Mouse (Mus musculus) cerebellum, postnatal 25 days (tissue): ENCODE results near the gene Acacb.

Experiments used
- DNase-seq, 2 experiments: peaks; one replicate each; pipeline ENCODE4 v3.0.0; 2021; ENCODE audit warnings: mixed read lengths in 2 of 2

Acacb gene

DNA sequence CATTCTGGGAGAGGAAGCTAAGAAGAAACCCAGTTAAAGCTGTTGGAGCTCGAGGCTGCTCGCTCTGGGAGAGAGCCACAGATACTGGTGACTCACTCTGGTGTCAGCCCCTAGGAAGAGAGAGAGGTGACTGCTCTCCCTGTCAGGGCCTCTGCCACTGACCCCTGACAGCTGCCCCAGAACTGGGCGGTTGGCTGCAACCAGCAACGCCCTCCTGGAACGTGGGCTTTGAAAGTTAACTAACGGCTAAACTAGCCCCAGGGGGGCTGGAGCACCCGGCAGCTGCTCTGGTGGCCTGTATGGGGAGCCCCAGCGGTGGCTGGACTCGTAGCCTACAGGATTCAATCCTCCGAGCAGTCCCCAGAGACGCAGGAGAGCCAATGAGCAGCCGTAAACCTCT is 123.6 kb downstream of the Acacb start:
- no peak for DNase-seq

DNA sequence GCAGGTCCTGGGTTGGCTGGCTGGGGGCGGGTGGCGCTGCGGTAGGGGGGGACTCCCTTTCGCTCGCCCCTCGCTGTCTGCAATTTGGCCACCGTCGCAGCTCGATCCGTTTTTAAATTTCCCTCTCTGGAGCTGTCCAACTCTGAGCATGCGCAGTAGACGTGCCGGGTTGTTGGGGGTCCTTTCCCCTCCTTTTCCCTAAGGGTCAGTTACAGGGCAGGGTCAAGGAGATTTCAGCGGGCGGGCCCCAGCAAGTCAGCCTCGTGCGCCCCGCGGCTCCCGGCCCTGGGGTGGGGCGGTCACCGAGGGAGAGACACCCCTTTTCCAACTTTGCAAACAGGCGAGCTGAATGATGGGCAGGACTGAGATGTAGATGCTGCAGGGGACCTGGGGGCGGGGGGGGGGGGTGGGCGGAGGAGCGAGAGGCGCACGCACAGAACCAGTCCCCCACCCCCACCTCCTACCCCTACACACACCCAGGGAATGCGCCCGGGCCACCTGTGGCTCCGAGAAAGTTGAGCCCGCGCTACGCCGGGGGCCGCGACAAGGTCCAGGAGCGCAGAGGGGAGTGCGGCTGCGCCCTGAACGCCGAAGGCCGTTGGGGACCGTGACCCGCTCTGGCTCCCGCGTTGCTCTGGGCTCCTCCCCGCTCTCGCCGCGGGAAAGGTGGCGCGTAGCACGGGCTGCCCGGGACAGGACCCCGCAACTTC is 127.5 kb downstream of the Acacb start, which contains the start of gene Foxn4:
TSS of gene Foxn4 (minus strand) at position 115 of the 710 bp plus-strand sequence.
- no peak for DNase-seq

DNA sequence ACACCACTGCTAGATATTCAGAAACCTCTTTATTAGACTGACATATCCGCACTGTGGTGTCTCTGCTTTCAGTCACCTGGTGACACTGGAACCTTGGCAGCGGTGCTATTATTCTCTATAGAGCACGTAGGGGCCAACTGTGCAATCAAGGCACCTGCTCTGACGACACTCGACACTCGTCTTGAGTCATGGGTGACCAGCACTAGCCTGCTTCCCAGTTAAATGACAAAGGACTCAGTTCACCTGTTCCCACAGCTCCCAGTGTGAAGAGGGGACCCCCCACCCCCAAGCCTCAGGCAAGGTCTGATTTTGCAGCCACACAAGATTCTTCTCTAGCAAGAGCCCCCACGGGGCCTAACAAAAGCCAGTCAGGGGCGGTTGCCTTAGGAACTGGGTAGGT is 129.0 kb downstream of the Acacb start:
- no peak for DNase-seq

- no peak for DNase-seq
These were observed 129.7 kb downstream of the Acacb start for GRCm38 (mm10) chr5:114275991-114276390.

GRCm38 (mm10) chr5:114279382-114280143 is 133.2 kb downstream of the Acacb start:
- no peak for DNase-seq

- DNase-seq, result no peak
These were observed 136.0 kb downstream of the Acacb start for GRCm38 (mm10) chr5:114282346-114282745.

DNA sequence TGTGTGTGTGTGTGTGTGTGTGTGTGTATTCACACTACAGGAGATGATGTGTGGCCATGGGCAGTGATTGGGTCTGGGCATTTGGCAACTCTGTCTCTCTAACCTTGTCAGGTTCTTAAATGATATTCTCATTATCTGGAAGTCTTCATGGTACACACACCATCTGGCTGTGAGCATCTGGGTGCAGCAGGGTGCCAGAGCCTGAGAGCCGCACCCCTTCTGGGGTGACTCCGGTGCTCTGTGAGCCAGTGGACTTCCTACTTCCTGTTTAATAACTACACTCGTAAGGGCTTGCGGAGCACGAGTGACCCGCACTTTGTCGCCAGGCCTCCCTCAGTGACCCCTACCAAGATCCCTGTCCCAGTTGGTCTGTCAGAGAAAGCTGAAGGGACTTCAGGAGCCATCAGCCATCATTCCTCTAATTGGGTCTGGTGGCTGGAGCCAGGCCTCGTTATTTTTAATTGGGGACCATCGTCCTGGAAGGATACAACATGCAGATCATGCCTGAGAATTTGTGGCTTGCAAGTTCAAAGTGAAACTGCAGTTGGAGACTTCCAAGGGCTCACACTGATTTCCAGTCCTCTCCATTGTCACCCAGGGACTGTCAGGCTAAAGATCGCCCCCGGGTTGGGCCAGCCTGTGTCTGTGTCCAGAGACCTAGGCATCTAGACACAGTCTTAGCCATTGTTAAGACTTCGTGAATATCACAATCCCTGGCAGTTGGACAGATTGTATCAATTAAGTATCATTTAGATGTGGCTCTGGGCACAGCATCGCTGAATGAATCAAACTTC is 138.5 kb downstream of the Acacb start:
- no peak for DNase-seq

DNA sequence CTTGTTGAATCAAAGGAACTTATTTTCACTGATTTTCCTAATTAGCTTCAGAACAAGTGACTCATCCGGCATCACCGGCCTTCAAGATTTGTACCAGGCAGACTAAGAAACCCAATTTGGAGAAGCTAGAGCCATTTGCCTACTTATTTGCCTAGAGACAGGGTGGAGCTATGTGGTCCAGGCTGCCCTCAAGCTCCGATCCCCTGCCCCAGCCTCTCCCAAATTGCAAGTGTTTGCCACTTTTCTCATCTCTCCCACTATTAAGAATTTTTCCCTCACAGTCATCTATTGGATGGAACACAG is 139.0 kb downstream of the Acacb start:
- DNase-seq, result no peak

DNA sequence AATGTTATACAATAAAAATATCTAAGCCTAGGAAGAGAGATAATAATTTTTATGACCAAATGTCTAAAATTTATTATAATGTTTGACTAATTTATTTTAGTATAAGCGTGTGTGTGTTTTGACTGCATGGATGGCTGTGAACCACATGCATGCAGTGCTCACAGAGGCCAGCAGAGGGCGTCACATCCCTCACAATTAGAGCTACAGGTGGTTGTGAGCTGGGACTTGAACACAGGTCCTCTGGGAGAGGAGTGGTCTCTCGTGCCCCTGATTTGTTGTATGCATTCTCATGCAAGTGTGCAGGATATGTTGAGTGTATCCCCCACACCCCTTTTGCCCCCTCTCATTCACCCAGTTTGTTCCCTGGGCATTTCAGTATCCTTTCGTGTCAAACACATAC is 139.8 kb downstream of the Acacb start:
- DNase-seq, result no peak

DNA sequence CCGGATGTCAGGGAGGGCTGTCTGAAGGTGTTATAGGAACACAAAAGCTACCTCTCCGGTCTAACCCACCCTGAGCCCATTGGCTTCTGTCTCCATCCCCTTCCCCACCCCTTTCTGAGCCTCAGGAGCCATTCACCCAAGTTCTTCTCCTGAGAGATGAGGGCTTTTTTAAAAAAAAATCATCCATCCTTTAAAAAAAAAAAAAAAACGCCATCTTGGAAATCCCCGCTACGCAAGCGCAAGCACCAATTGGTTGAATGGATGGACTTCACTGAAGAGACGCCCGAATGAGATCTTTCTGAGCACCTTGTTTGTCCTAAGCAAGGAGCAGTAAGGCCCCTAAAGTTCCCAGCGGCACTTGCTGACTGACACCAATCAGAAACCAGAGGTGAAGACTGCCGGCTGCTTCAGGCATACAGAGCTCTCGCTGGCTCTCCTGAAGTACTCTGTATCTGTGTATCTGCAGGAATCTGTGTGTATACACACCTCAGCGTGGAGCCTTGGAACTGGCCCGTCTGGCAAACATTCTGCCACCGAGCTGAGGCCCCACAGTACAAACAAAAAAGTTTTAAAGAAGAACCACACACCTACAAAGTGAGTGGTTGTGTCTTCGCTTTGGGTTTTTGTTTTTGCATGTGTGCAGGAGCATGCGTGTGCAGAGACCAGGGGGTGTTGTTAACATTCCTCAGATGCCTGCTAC is 140.7 kb downstream of the Acacb start:
- DNase-seq, result no peak

- no peak for DNase-seq
These were observed 142.1 kb downstream of the Acacb start for GRCm38 (mm10) chr5:114288396-114288795.

GRCm38 (mm10) chr5:114288874-114289273 is 142.5 kb downstream of the Acacb start, which contains the start of gene Myo1h:
TSS of gene Myo1h (plus strand) at chr5:114289166.
- DNase-seq, result no peak

DNA sequence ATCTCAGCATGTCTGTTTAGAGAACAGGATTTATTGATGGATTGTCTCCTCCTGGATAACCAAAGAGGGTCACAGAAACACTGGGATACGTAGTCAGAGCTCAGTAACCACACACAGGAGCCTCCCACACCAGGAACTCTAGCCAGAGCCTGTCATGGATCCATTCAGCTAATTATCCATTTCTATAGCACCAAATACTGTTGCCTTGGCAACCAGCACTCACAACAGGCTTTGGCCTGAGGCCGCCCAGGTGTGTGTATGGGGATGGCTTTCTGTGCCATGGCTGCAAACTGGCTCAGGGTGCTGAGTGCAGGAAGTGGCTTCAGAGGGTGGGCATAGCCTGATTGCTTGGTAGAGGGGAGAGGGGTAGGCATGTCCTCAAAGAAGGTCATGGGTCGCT is 143.7 kb downstream of the Acacb start:
- no peak for DNase-seq

GRCm38 (mm10) chr5:114296693-114297631 is 150.6 kb downstream of the Acacb start:
- no peak for DNase-seq

DNA sequence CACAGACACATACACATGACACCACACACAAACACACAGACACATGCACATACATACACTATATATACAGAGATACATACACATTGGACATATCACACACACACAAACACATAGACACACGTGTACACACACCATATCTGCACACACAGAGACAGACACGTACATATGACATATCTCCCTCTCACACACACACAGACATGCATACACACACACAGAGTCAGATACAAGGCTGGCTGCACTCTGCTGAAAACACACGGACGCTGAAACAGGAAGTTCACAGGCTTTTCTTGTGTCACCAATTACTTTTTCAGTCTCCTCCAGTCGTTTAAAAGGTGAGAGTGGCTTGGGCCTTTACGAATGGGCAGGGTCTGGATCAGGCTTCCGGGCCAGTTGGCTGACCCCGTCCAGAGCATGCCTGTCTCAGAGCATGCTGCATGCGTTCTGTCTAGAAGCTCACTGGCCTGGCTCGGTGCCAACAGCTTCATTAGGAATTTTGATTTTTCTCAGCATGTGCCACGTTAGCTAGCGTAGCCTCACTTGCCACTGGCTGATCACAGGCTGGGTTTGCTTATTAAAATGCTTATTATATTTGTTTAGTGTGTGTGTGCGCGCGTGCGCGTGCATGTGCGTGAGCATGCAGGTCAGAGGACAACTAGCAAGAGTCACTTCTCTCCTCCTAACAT is 152.0 kb downstream of the Acacb start:
- DNase-seq, result peak; percentile 43 to 57

- no peak for DNase-seq
These were observed 153.0 kb downstream of the Acacb start for GRCm38 (mm10) chr5:114299156-114299855.

- DNase-seq, result no peak
These were observed 153.7 kb downstream of the Acacb start for GRCm38 (mm10) chr5:114299883-114300610.
